Mouse (Mus musculus): ENCODE results near the gene Orm2. TPM values are rescaled to one million over a fixed set of nuclear protein-coding genes. Genes with fewer than 3 reads are reported as not detected.

Gene Orm2
- polyA plus RNA-seq, 1 experiment from 2014 or later: not detected

DNA sequence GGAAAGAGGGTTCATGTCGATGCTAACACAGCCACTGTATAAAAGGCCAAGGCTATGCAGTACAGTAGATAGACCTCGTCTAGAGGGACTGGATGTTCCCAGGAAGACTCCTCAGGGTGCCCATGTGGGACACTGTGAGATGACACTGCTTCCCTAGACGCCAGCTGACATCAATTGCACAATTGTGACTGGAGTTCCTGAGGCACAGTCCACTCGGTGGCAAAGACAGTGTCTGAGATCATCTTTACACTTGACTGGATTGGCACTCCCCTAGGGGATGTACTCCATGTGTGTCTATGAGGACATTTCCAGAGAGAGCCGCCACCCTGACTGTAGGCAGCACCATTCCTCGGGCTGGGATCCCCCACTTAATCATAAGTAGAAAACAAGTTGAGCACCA is 13.7 kb upstream of the Orm2 start:
- DNase-seq (no peak), ATAC-seq (no peak)
- Histone ChIP-seq H3K9me3 (ENCODE audit: low read length) (no peaks in the 10 kb centered on the region), H3K9ac (replicated peaks) (no peak overlapping the region), H3K27ac (ENCODE audit: low read depth) (no peak overlapping the region), H3K27me3 (ENCODE audit: insufficient read depth, low read length) (no peaks in the 10 kb centered on the region), H3K4me3 (ENCODE audit: low read depth, low read length) (no peak overlapping the region), H3K4me1 (ENCODE audit: insufficient read depth) (no peaks in the 10 kb centered on the region), H3K36me3 (replicated peaks; ENCODE audit: insufficient read depth, low read length) (no peaks in the 10 kb centered on the region), H3K4me2 (ENCODE audit: low read depth, low read length) (no peak overlapping the region)
- TF ChIP-seq CTCF (IDR thresholded peaks at IDR 0.05; ENCODE audit: low read depth): no peak
- no peak for TF ChIP-seq EP300 (IDR thresholded peaks at IDR 0.05; ENCODE audit: low read depth)
- WGBS (ENCODE audit: insufficient replicate concordance): 55% methylated on average over 6 of the region's 6 CpGs

GRCm38 (mm10) chr4:63355877-63356665 is 6.2 kb upstream of the Orm2 start, which contains the start of gene Orm3:
Gene Orm3, plus strand, starts transcription at chr4:63356162.
- Histone ChIP-seq H3K4me2 (ENCODE audit: low read depth, low read length) (no peak within 1 kb of the TSS), H3K4me3 (ENCODE audit: low read depth, low read length) (no peak within 1 kb of the TSS), H3K9ac (replicated peaks) (no peak within 1 kb of the TSS), H3K27ac (ENCODE audit: low read depth) (no peak within 1 kb of the TSS), H3K27me3 (ENCODE audit: insufficient read depth, low read length) (no peaks in the 10 kb centered on the region), H3K4me1 (ENCODE audit: insufficient read depth) (peaks cover 9% of the 10 kb centered on the region), H3K9me3 (ENCODE audit: low read length) (no peaks in the 10 kb centered on the region), H3K36me3 (replicated peaks; ENCODE audit: insufficient read depth, low read length) (no peaks in the 10 kb centered on the region)
- TF ChIP-seq EP300 (IDR thresholded peaks at IDR 0.05; ENCODE audit: low read depth): no peak
- no peak for TF ChIP-seq CTCF (IDR thresholded peaks at IDR 0.05; ENCODE audit: low read depth)
- DNase-seq: no peak
- ATAC-seq: no peak
- WGBS (ENCODE audit: insufficient replicate concordance): 60% methylated on average over 4 of the region's 4 CpGs

DNA sequence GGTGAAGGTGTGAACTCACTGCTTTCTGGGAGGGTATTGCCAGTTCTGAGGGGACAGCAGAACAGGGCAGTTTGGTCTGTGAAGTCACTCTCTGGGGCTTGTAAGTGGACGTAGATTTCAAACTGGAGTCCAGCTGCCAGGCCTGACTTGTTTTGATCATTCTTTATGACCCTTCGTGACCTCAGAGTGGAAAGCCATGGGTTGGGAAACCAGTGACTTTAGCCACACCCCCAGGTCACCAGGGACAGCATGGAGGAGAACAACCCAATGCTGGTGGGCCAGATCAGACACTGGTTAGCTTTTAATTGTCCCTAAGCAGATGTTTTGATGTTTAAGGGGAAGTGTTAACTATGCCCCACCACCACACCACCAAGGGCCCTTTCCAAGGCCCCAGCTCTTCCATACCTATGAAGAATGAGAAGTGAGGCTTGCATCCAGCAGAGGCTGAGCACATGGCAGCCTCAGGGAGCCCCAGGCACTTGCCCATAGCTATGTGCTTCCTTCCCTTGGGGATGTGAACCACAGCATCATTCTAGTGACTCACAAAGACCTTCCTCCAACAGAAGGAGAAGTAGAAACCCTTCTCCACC is 5.2 kb upstream of the Orm2 start:
- peaks cover 9% of the 10 kb centered on the region for H3K4me1 ChIP-seq (ENCODE audit: insufficient read depth)
- ATAC-seq (peak; percentile 79), DNase-seq (peak; percentile 53)
- no peak for TF ChIP-seq CTCF (IDR thresholded peaks at IDR 0.05; ENCODE audit: low read depth)
- TF ChIP-seq EP300 (IDR thresholded peaks at IDR 0.05; ENCODE audit: low read depth): no peak
- no peaks in the 10 kb centered on the region for H3K27me3 ChIP-seq (ENCODE audit: insufficient read depth, low read length)
- WGBS (ENCODE audit: insufficient replicate concordance): 38% methylated on average over 2 of the region's 2 CpGs
- no peaks in the 10 kb centered on the region for H3K36me3 ChIP-seq (replicated peaks; ENCODE audit: insufficient read depth, low read length)
- no peak overlapping the region for H3K4me3 ChIP-seq (ENCODE audit: low read depth, low read length)
- no peaks in the 10 kb centered on the region for H3K9me3 ChIP-seq (ENCODE audit: low read length)
- H3K4me2 ChIP-seq (ENCODE audit: low read depth, low read length): no peak overlapping the region
- H3K9ac ChIP-seq (replicated peaks): no peak overlapping the region
- no peak overlapping the region for H3K27ac ChIP-seq (ENCODE audit: low read depth)

DNA sequence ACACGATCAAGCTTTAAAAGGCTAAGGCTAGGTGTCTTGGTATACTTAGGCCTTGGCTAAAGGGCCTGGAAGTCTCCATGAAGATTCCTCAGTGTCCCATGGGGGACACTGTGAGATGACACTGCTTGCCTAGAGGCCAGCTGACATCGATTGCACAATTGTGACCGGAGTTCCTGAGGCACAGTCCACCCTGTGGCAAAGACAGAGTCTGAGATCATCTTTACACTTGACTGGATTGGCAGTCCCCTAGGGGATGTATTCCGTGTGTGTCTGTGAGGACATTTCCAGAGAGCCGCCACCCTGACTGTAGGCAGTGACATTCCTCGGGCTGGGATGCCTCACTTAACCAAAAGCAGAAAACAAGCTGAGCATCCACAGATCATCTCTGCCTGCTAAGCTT is 2.4 kb upstream of the Orm2 start:
- 64% methylated on average over 6 of the region's 6 CpGs for WGBS (ENCODE audit: insufficient replicate concordance)
- H3K4me1 ChIP-seq (ENCODE audit: insufficient read depth): peaks cover 9% of the 10 kb centered on the region
- H3K9ac ChIP-seq (replicated peaks): no peak overlapping the region
- no peak overlapping the region for H3K4me2 ChIP-seq (ENCODE audit: low read depth, low read length)
- DNase-seq: peak; percentile 38
- peak; percentile 73 for ATAC-seq
- H3K4me3 ChIP-seq (ENCODE audit: low read depth, low read length): no peak overlapping the region
- H3K27me3 ChIP-seq (ENCODE audit: insufficient read depth, low read length): no peaks in the 10 kb centered on the region
- H3K9me3 ChIP-seq (ENCODE audit: low read length): no peaks in the 10 kb centered on the region
- no peaks in the 10 kb centered on the region for H3K36me3 ChIP-seq (replicated peaks; ENCODE audit: insufficient read depth, low read length)
- H3K27ac ChIP-seq (ENCODE audit: low read depth): no peak overlapping the region
- TF ChIP-seq CTCF (IDR thresholded peaks at IDR 0.05; ENCODE audit: low read depth): no peak
- no peak for TF ChIP-seq EP300 (IDR thresholded peaks at IDR 0.05; ENCODE audit: low read depth)

- no peak overlapping the region for H3K4me2 ChIP-seq (ENCODE audit: low read depth, low read length)
- H3K9ac ChIP-seq (replicated peaks): no peak overlapping the region
- H3K4me3 ChIP-seq (ENCODE audit: low read depth, low read length): no peak overlapping the region
- no peaks in the 10 kb centered on the region for H3K27me3 ChIP-seq (ENCODE audit: insufficient read depth, low read length)
- ATAC-seq (peak; percentile 47), DNase-seq (peak; percentile 90)
- WGBS (ENCODE audit: insufficient replicate concordance): 7% methylated on average over 4 of the region's 4 CpGs
- H3K27ac ChIP-seq (ENCODE audit: low read depth): no peak overlapping the region
- no peaks in the 10 kb centered on the region for H3K9me3 ChIP-seq (ENCODE audit: low read length)
- H3K4me1 ChIP-seq (ENCODE audit: insufficient read depth): peaks cover 10% of the 10 kb centered on the region
- peak; percentile 100 for TF ChIP-seq CTCF (IDR thresholded peaks at IDR 0.05; ENCODE audit: low read depth)
- TF ChIP-seq EP300 (IDR thresholded peaks at IDR 0.05; ENCODE audit: low read depth): no peak
- H3K36me3 ChIP-seq (replicated peaks; ENCODE audit: insufficient read depth, low read length): peaks cover 50% of the 10 kb centered on the region
These were observed 6.3 kb downstream of the Orm2 start for GRCm38 (mm10) chr4:63368577-63368976.

DNA sequence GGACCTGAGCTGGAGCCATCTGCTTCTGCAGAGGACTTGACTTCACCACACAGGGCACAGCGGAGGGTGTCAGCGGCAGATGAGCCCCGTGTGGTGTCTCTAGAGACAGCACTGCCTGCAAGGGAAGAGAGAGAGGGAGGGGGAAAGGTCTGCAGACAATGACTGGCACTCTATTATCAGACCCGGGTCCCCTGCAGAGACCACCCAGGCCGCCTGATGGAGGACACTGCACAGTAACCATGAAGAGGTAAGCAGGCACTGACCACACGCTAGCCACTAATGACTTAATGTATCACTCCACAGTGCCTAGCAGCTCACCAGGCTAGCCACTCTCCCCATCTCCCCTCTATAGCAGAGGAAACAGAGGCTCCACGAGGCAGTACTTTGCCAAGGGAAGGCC is 8.6 kb downstream of the Orm2 start:
- TF ChIP-seq CTCF (IDR thresholded peaks at IDR 0.05; ENCODE audit: low read depth) (no peak), EP300 (IDR thresholded peaks at IDR 0.05; ENCODE audit: low read depth) (no peak)
- H3K36me3 ChIP-seq (replicated peaks; ENCODE audit: insufficient read depth, low read length): peaks cover 59% of the 10 kb centered on the region
- H3K27ac ChIP-seq (ENCODE audit: low read depth): no peak overlapping the region
- H3K27me3 ChIP-seq (ENCODE audit: insufficient read depth, low read length): no peaks in the 10 kb centered on the region
- no peak for ATAC-seq
- no peaks in the 10 kb centered on the region for H3K9me3 ChIP-seq (ENCODE audit: low read length)
- H3K4me2 ChIP-seq (ENCODE audit: low read depth, low read length): no peak overlapping the region
- H3K4me1 ChIP-seq (ENCODE audit: insufficient read depth): peaks cover 28% of the 10 kb centered on the region
- 71% methylated on average over 7 of the region's 7 CpGs for WGBS (ENCODE audit: insufficient replicate concordance)
- no peak overlapping the region for H3K4me3 ChIP-seq (ENCODE audit: low read depth, low read length)
- DNase-seq: no peak
- H3K9ac ChIP-seq (replicated peaks): no peak overlapping the region

All from liver, postnatal 0 days (tissue).